Mouse (Mus musculus) heart, postnatal 25 days (tissue): ENCODE results near the gene Cep128. TPM values are rescaled to one million over a fixed set of nuclear protein-coding genes. Genes with fewer than 3 reads are reported as not detected.

Source experiments
- DNase-seq: peaks from one replicate; pipeline ENCODE4 v3.0.0; 2022; ENCODE audit warnings: low spot score
- intact Hi-C: fragments of 180-260 bp; cut with DNase I; formaldehyde crosslinking; loops from one replicate; pipeline ENCODE4 v1.15.1; 2025
- total RNA-seq, 2 experiments: library from RNA; stranded (reverse); gene quantifications; 2 replicates each; pipeline ENCODE4 v1.2.3; 2021

Cep128 gene
- total RNA-seq, 2 experiments from 2014 or later: 8.3 to 9.1 TPM

DNA sequence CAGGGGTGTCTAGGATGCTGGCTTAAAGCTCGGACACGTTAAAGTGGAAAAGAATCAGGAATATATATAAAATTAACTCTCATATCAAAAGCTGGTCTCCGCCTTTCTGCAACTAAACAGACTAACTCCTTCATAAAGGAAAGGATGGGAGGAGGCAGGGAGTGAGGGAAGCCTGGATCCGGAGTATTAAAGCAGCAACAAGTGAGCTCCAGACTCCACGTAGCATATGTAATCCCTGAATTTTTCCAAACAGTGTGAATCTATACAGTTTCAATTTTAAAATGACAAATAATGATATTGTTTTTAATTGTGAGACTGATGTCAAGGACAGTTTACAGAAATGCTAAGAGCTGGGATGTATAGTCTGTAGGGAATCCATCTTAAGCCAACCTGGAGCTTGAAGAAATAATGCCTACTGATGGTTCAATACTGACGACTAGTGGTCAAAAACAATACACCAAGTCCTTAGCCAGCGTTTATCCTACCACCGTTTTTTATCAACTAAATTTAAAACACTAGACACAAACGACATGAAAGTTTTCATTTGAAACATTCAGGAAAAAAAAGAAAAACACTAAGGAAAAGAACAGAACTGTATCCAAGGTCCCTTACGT is 70.1 kb downstream of the Cep128 start:
- intact Hi-C loops: loop anchor here (1.0 to 10.0 kb wide), 4 partner anchors 573 to 1809 kb away; no protein-coding TSS in a partner anchor
- no peak for DNase-seq

- intact Hi-C loops: loop anchor here (5.0 to 10.0 kb wide), 2 partner anchors 745 to 1808 kb away; no protein-coding TSS in a partner anchor
- no peak for DNase-seq
These were observed 71.6 kb downstream of the Cep128 start for GRCm38 (mm10) chr12:91312591-91312990.

GRCm38 (mm10) chr12:91307733-91308132 is 76.5 kb downstream of the Cep128 start:
- intact Hi-C loops: no loop called here
- no peak for DNase-seq

- no peak for DNase-seq
- intact Hi-C loops: no loop called here
These were observed 78.4 kb downstream of the Cep128 start for GRCm38 (mm10) chr12:91305769-91306168.

DNA sequence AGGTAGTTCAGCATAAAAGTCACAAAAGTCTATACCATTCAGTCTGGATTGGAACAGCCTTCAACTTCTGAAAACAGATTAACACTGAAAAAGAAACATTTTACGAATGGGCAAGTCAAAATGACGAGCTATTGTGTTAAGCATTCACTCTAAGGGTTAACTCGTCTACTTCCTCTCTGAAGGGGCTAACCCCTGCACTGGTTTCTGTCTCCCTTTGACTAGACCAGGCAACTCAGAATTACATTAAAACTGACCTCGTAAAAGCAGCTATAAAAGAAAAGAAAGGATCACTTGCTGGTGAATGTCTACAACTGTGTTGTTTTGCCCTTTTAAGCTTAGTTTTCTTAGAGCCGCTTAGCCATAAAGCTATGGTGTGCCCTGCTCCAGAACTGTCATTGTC is 79.2 kb downstream of the Cep128 start:
- intact Hi-C loops: no loop called here
- no peak for DNase-seq

DNA sequence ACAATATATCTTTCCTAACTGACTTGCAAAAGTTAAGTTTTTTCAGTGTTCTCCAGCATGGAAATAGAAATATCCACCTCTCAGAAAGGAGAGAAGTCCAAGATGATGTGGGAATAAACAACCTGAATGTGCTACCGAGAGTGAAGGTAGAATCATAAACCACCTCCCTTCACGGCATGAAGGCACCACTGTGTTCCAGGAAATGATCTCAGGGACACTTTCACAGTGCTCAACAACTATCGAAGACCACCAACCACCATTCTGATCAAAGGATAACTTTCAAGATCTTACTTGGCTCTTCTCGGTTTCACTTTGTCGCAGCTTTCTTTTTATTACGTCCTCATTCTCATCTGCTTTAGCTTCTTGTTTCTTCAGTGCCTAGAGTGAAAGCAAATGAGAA is 85.5 kb downstream of the Cep128 start:
- intact Hi-C loops: no loop called here

DNA sequence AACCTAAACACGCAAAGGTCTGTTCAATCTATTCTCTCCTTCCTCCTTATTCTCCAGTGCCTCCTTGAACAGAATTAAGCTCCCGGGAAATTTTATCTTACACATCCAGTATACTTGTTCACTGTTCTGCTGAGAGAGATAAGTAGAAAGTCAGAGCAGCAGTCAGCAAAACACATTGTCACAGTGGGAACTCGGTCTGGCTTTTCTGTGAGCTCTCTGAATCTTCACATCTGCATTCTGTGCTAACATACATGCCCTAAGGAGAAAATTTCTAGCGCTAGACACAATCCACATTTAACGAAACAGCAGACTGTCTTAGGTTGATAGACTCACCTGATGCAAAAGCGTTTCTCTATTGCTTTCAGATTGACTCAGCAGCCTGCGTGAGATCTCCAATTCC is 88.3 kb downstream of the Cep128 start:
- DNase-seq: no peak
- intact Hi-C loops: no loop called here

More for the DNA sequence above, 85.5 kb downstream of the Cep128 start:
- DNase-seq: no peak

DNA sequence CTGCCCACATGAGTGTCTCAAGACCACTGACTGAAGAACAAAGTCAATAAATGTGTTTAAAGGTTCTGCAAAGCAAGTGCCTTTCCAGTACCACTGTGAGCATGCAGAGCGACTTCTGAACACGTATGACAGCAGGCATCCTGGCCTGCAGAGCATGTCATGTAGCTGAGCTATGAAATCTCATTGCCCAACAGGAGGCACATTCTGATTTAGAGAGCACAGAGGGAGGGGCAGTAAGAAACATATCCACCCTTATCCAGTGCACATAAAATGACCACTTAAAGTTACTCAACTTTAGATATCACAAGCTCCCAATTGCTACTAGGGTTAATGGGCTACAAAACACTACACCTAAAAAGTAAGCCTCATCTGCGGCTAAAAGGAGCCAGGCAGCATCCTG is 88.8 kb downstream of the Cep128 start:
- DNase-seq: no peak
- intact Hi-C loops: no loop called here

- no peak for DNase-seq
- intact Hi-C loops: no loop called here
These were observed 110.3 kb downstream of the Cep128 start for GRCm38 (mm10) chr12:91273936-91274335.

DNA sequence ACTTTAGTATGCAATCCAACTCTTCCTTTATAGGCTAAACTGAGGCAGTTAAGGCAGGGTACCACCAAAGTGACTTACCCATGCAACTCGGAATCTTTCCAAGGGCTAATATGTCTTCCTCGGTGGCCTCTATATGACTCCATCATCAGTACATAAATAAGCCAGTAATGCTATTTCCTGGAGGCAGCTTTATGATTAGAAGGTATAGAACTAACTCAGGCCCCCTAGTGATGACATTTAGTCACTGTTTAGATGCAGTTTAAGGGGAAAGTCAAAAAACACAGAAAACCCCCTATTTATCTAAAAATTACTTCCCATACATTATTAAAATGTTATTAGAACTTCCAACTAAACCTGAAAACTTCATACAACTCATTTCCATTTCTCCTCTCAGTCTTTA is 114.6 kb downstream of the Cep128 start:
- no peak for DNase-seq
- intact Hi-C loops: no loop called here

- no peak for DNase-seq
- intact Hi-C loops: no loop called here
These were observed 115.2 kb downstream of the Cep128 start for GRCm38 (mm10) chr12:91268974-91269373.

DNA sequence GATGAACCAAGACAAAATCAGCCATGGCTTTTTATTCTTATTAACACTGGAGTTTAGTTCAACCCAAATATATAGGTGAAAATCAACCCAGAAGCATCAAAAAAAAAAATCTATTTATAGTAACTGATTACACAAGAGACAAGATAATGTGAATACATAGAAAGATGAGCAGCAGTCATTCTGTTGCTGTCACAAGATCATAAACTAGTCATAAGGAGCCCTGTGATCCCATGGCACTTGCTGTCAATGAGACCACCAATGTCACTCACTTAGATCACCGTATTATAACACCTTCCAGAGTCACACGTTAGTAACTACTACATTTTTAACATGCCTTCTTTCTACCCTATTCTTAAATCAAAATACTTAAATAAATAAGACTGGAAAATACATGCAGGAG is 118.2 kb downstream of the Cep128 start:
- intact Hi-C loops: no loop called here
- DNase-seq: no peak

DNA sequence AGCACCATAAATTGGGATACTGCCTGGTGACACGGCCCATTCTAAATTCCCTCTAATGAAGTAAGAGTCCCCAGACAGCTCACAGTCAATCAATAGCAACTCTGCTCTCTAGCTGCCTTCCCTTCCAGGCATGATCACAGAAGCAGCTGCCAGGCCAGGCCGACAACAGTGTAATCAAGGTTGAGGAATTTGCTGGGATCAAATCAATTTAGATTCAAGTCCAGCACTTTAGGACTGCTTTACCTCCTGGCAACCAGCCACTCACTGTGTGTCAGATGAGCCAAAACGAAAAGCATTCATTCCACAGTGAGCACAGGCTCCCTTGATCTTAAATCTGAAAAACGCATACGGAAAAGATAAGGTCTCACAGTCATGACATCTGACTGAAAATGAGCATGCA is 118.7 kb downstream of the Cep128 start:
- no peak for DNase-seq
- intact Hi-C loops: no loop called here

DNA sequence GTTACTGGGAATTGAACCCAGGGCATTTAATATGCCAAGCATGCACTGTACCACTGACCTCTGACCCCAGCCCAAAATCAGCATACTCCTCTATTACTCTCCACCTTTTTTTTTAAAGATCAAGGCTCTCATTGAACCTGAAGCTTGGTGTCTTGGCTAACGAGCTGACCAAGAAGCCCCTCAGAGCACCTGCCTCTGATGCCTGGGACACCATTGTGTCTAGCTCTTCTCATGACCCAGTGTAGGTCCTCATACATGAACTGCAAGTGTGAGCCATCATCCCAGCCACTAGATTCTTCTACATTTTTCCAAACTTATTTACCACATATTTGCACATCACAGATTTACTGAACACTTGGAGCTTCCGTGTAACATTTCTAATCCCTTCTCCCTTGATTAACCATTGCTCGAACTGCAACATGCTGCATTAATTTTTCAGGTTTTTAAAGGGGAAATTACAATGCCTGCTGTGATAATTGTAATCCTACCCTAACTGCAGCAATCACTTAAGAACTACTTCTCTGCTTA is 119.3 kb downstream of the Cep128 start:
- intact Hi-C loops: no loop called here

GRCm38 (mm10) chr12:91263705-91264104 is 120.5 kb downstream of the Cep128 start:
- intact Hi-C loops: no loop called here
- DNase-seq: no peak

More for the DNA sequence above, 119.3 kb downstream of the Cep128 start:
- no peak for DNase-seq

- intact Hi-C loops: no loop called here
These were observed 121.4 kb downstream of the Cep128 start for GRCm38 (mm10) chr12:91262801-91263200.

DNA sequence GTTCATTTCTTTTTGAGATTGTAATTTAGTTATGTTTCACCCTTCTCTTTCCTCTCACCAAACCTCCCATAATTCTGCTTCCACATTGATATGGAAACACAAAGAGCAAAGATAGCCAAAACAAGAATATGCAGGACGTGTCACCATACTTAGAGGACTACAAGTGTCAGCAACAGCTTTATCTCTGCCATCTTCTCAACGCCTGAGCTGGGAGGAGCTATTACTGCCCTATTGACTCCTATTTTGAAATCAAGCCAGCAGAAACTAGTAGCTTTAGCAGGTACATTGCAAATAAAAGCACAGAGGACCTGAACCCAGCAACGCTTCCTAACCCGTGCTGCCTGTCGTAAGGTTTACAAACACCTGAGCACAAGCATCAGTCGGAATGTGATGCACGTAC is 127.9 kb downstream of the Cep128 start:
- intact Hi-C loops: no loop called here
- no peak for DNase-seq

More at GRCm38 (mm10) chr12:91262801-91263200, 121.4 kb downstream of the Cep128 start:
- DNase-seq: no peak

GRCm38 (mm10) chr12:91254831-91255230 is 129.4 kb downstream of the Cep128 start:
- intact Hi-C loops: no loop called here
- no peak for DNase-seq

- intact Hi-C loops: no loop called here
- DNase-seq: no peak
These were observed 163.6 kb downstream of the Cep128 start for GRCm38 (mm10) chr12:91220609-91221008.

GRCm38 (mm10) chr12:91205550-91205949 is 178.7 kb downstream of the Cep128 start:
- intact Hi-C loops: no loop called here
- no peak for DNase-seq

- no peak for DNase-seq
- intact Hi-C loops: no loop called here
These were observed 179.9 kb downstream of the Cep128 start for GRCm38 (mm10) chr12:91204330-91204729.

DNA sequence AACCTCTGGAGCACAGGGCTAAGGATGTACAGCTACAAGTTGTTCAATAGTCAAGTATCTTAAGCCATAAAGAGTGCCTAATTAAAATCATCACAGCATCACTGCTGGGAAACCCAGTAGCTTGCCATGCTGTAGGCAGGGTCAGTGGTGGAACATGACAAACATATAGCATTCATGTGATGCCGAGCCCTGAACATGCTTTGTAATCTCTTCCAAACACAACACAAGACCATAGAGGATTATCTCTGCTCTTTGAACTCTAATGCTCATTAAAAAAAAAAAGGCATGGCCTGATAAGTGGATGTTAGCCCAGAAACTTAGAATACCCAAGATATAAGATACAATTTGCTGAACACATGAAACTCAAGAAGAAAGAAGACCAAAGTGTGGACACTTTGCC is 181.7 kb downstream of the Cep128 start:
- intact Hi-C loops: no loop called here
- no peak for DNase-seq
